Mouse (Mus musculus): ENCODE data around the gene Crygb. TPM values are rescaled to one million over a fixed set of nuclear protein-coding genes. Genes with fewer than 3 reads are reported as not detected.

Crygb gene
- polyA plus RNA-seq, 1 experiment, result not detected

DNA sequence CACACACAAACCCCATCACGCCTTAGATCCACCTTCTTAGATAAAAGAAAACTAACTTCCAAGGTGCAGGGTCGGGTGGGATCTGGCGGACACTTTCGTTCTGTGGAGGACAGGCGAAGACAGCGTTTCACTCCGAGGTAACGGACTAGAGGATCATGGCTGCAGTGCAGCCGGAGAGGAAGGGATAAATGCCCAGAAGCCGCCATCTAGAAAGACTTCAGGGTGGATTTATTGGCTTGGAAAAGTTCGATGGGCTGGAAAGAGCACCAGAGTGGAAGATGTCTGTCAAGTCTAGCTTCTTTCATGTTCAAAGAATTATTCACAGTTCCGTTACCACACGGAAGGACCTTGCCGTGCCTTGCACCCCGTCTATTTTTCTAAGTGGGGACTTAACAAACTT lies 17.9 kb downstream of the Crygb start:
- no peak for TF ChIP-seq POLR2A (IDR thresholded peaks at IDR 0.05; ENCODE audit: borderline replicate concordance, extremely low read depth, insufficient read depth, insufficient read length, poor library complexity, severe bottlenecking)

DNA sequence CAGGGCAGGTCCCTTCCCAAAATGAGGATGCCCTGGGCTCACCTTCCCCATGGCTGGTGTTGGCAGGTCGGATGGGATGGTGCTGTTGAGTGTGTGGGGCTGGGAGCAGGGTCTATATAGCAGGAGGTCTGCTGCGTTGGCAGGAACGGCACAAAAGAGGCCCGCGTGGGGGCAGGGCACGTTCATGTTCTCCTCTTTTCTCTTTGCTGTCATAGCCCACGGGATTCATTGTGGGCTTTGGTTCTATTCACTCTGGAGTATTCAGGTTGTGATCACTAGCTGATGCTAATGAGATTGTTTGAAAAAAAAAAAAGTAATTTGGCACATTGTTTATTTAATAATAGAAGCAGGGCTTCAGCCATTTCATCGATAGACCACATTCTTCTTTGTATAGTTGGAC lies 18.7 kb downstream of the Crygb start, which contains the start of gene Crygd:
Crygd (minus strand) TSS at position 101 of the 400 bp plus-strand sequence.
- no peak for DNase-seq (ENCODE audit: low read depth)
- TF ChIP-seq POLR2A (IDR thresholded peaks at IDR 0.05; ENCODE audit: borderline replicate concordance, extremely low read depth, insufficient read depth, insufficient read length, poor library complexity, severe bottlenecking) (no peak), CTCF (IDR thresholded peaks at IDR 0.05; ENCODE audit: borderline replicate concordance, extremely low read depth, insufficient read depth, insufficient read length) (no peak)

More for the DNA sequence above, 17.9 kb downstream of the Crygb start:
- DNase-seq (ENCODE audit: low read depth), result peak; percentile 25

GRCm38 (mm10) chr1:65052140-65052539 lies 29.9 kb downstream of the Crygb start:
- no peak for DNase-seq (ENCODE audit: low read depth)
- no peak for TF ChIP-seq CTCF (IDR thresholded peaks at IDR 0.05; ENCODE audit: borderline replicate concordance, extremely low read depth, insufficient read depth, insufficient read length)
- no peak for TF ChIP-seq POLR2A (IDR thresholded peaks at IDR 0.05; ENCODE audit: borderline replicate concordance, extremely low read depth, insufficient read depth, insufficient read length, poor library complexity, severe bottlenecking)

- TF ChIP-seq POLR2A (IDR thresholded peaks at IDR 0.05; ENCODE audit: borderline replicate concordance, extremely low read depth, insufficient read depth, insufficient read length, poor library complexity, severe bottlenecking), result no peak
- no peak for TF ChIP-seq CTCF (IDR thresholded peaks at IDR 0.05; ENCODE audit: borderline replicate concordance, extremely low read depth, insufficient read depth, insufficient read length)
- no peak for DNase-seq (ENCODE audit: low read depth)
These were observed 30.4 kb downstream of the Crygb start for GRCm38 (mm10) chr1:65051696-65052095.

DNA sequence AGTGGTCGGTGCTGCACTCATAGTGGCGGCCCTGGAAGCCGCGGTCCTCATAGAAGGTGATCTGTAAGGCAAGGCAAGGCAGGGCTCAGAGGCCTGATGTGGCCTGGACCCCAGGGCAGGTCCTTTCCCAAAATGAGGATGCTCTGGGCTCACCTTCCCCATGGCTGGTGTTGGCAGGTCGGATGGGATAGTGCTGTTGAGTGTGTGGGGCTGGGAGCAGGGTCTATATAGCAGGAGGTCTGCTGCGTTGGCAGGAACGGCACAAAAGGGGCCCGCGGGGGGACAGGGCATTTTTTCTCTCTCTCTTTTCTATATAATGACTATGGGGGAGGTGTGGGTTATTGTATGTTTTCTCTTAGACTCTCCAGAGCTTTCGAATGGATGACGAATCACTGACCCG lies 31.1 kb downstream of the Crygb start, which contains the start of gene Cryge:
Cryge (minus strand) TSS at position 198 of the 400 bp plus-strand sequence.
- peak; percentile 20 for DNase-seq (ENCODE audit: low read depth)

GRCm38 (mm10) chr1:65048781-65049180 lies 33.3 kb downstream of the Crygb start:
- no peak for TF ChIP-seq CTCF (IDR thresholded peaks at IDR 0.05; ENCODE audit: borderline replicate concordance, extremely low read depth, insufficient read depth, insufficient read length)
- no peak for TF ChIP-seq POLR2A (IDR thresholded peaks at IDR 0.05; ENCODE audit: borderline replicate concordance, extremely low read depth, insufficient read depth, insufficient read length, poor library complexity, severe bottlenecking)
- peak; percentile 43 for DNase-seq (ENCODE audit: low read depth)

GRCm38 (mm10) chr1:65046401-65047109 lies 35.5 kb downstream of the Crygb start:
- peak; percentile 53 for DNase-seq (ENCODE audit: low read depth)
- no peak for TF ChIP-seq POLR2A (IDR thresholded peaks at IDR 0.05; ENCODE audit: borderline replicate concordance, extremely low read depth, insufficient read depth, insufficient read length, poor library complexity, severe bottlenecking)
- TF ChIP-seq CTCF (IDR thresholded peaks at IDR 0.05; ENCODE audit: borderline replicate concordance, extremely low read depth, insufficient read depth, insufficient read length), result peak; percentile 60; the same call in 1 of the 2 replicates

DNA sequence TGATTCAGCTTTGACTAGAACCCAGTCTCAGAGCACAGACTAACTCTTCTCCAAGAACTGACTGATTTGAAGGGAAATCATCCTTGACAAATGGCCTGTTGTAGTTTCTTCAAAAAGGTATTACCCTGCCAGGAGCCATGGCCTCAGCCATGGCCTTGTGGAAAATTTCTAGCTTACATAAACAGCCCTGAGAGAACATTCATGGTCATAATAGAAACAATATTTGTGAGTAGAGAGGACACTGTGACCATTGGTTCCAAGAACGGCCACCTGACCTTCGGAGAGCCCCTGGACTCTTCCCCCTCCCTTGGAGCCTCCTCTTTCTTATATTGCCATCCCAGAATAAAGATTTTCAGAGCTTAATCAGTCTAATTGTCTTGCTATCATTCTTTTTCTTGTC lies 38.7 kb downstream of the Crygb start:
- DNase-seq (ENCODE audit: low read depth), result no peak
- TF ChIP-seq CTCF (IDR thresholded peaks at IDR 0.05; ENCODE audit: borderline replicate concordance, extremely low read depth, insufficient read depth, insufficient read length) (no peak), POLR2A (IDR thresholded peaks at IDR 0.05; ENCODE audit: borderline replicate concordance, extremely low read depth, insufficient read depth, insufficient read length, poor library complexity, severe bottlenecking) (no peak)

- TF ChIP-seq POLR2A (IDR thresholded peaks at IDR 0.05; ENCODE audit: borderline replicate concordance, extremely low read depth, insufficient read depth, insufficient read length, poor library complexity, severe bottlenecking), result no peak
- TF ChIP-seq CTCF (IDR thresholded peaks at IDR 0.05; ENCODE audit: borderline replicate concordance, extremely low read depth, insufficient read depth, insufficient read length), result no peak
- DNase-seq (ENCODE audit: low read depth), result no peak
These were observed 40.3 kb downstream of the Crygb start for GRCm38 (mm10) chr1:65041837-65042236.

DNA sequence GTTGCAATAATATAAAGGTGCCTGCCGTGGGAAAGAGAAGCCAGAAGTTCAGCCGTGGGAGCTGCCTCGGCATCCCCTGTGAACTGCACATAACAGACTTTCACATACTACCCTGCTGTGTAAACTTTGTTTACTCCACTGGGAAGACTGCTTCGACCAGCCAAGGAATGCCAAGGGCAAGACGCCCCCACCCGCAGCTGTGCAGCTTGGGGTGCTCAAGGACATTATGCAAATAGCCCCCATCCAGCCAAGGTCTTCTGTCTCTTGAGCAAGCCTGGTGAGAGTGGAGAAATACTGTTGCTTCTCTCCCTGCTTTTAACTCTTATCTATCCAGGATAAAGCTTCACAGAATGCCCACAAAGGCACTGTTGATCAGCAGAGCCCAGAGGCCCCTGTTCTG lies 41.3 kb downstream of the Crygb start:
- no peak for TF ChIP-seq POLR2A (IDR thresholded peaks at IDR 0.05; ENCODE audit: borderline replicate concordance, extremely low read depth, insufficient read depth, insufficient read length, poor library complexity, severe bottlenecking)
- TF ChIP-seq CTCF (IDR thresholded peaks at IDR 0.05; ENCODE audit: borderline replicate concordance, extremely low read depth, insufficient read depth, insufficient read length), result no peak
- DNase-seq (ENCODE audit: low read depth), result no peak

- no peak for DNase-seq (ENCODE audit: low read depth)
- TF ChIP-seq POLR2A (IDR thresholded peaks at IDR 0.05; ENCODE audit: borderline replicate concordance, extremely low read depth, insufficient read depth, insufficient read length, poor library complexity, severe bottlenecking) (no peak), CTCF (IDR thresholded peaks at IDR 0.05; ENCODE audit: borderline replicate concordance, extremely low read depth, insufficient read depth, insufficient read length) (no peak)
These were observed 42.4 kb downstream of the Crygb start for GRCm38 (mm10) chr1:65039679-65040078.

- no peak for TF ChIP-seq POLR2A (IDR thresholded peaks at IDR 0.05; ENCODE audit: borderline replicate concordance, extremely low read depth, insufficient read depth, insufficient read length, poor library complexity, severe bottlenecking)
- no peak for TF ChIP-seq CTCF (IDR thresholded peaks at IDR 0.05; ENCODE audit: borderline replicate concordance, extremely low read depth, insufficient read depth, insufficient read length)
- no peak for DNase-seq (ENCODE audit: low read depth)
These were observed 44.5 kb downstream of the Crygb start for GRCm38 (mm10) chr1:65037542-65037941.

Measured in brain, embryonic 14.5 days (tissue).